Mouse (Mus musculus): Measurements from ENCODE around the gene Eipr1. TPM values are rescaled to one million over a fixed set of nuclear protein-coding genes. Genes with fewer than 3 reads are reported as not detected.

Gene Eipr1
- polyA plus RNA-seq, 1 experiment, result 18.4 TPM

GRCm38 (mm10) chr12:28900341-28900740, 148.7 kb downstream of the Eipr1 start:
- Histone ChIP-seq H3K4me3 (ENCODE audit: low read depth, low read length) (no peak overlapping the region), H3K27ac (ENCODE audit: insufficient read depth, low read length) (no peak overlapping the region), H3K9ac (ENCODE audit: low read depth, poor library complexity, severe bottlenecking) (no peak overlapping the region), H3K4me1 (ENCODE audit: control insufficient read depth, insufficient read depth, low read length) (no peaks in the 10 kb centered on the region), H3K27me3 (ENCODE audit: control insufficient read depth, insufficient read depth, low read length, poor library complexity, severe bottlenecking) (no peaks in the 10 kb centered on the region), H3K36me3 (ENCODE audit: control insufficient read depth, insufficient read depth, low read length, poor library complexity, severe bottlenecking) (no peaks in the 10 kb centered on the region), H3K9me3 (replicated peaks; ENCODE audit: control insufficient read depth, insufficient read depth, low read length, poor library complexity, severe bottlenecking) (no peaks in the 10 kb centered on the region)
- no peak for TF ChIP-seq EP300 (IDR thresholded peaks at IDR 0.05; ENCODE audit: insufficient read depth, low read depth, low read length)
- TF ChIP-seq POLR2A (IDR thresholded peaks at IDR 0.05; ENCODE audit: insufficient read depth, low read length), result no peak
- no peak for TF ChIP-seq CTCF (IDR thresholded peaks at IDR 0.05; ENCODE audit: low read depth, low read length)

DNA sequence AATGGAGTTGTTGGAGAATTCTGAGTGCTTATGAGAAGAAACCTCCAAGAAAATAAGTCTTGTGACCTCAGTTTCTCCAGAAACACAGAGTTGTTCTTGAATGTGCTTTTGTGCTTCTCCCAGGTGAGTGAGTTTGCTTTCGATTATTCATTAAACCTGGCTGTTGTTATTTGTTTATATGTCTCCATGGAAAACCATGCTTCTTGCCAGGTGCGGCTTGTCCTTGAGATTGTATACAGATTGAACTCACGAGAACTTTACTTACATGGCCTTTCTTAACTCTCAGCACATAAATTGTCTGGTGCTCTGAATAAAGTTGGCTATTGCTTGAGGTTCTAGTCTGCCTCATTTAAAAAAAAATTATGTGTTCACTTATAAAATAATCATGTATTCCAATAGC, 150.5 kb downstream of the Eipr1 start:
- no peaks in the 10 kb centered on the region for H3K36me3 ChIP-seq (ENCODE audit: control insufficient read depth, insufficient read depth, low read length, poor library complexity, severe bottlenecking)
- H3K9ac ChIP-seq (ENCODE audit: low read depth, poor library complexity, severe bottlenecking), result no peak overlapping the region
- H3K4me1 ChIP-seq (ENCODE audit: control insufficient read depth, insufficient read depth, low read length), result no peaks in the 10 kb centered on the region
- TF ChIP-seq EP300 (IDR thresholded peaks at IDR 0.05; ENCODE audit: insufficient read depth, low read depth, low read length), result no peak
- TF ChIP-seq POLR2A (IDR thresholded peaks at IDR 0.05; ENCODE audit: insufficient read depth, low read length), result no peak
- no peaks in the 10 kb centered on the region for H3K9me3 ChIP-seq (replicated peaks; ENCODE audit: control insufficient read depth, insufficient read depth, low read length, poor library complexity, severe bottlenecking)
- H3K27ac ChIP-seq (ENCODE audit: insufficient read depth, low read length), result no peak overlapping the region
- no peak overlapping the region for H3K4me3 ChIP-seq (ENCODE audit: low read depth, low read length)
- H3K27me3 ChIP-seq (ENCODE audit: control insufficient read depth, insufficient read depth, low read length, poor library complexity, severe bottlenecking), result no peaks in the 10 kb centered on the region

DNA sequence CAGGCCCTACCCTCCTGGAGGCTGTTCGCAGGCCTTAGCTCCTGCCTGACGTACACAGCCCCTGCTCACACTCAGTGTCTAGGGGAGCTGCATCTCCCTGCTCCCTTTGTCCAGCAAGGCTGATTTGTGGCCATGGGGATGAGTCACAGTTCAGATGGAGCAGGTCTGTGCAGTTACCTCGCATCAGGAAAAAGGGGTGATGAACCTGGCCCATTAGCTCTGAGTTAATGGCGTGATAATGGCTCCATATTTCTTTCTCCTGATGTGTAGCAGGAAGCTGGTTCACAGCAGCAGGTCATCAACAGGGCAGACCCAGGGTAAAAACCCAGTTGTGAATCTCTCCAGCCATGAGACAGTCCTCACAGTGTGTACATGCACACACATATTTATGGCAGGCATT, 151.5 kb downstream of the Eipr1 start:
- no peak overlapping the region for H3K4me3 ChIP-seq (ENCODE audit: low read depth, low read length)
- H3K27ac ChIP-seq (ENCODE audit: insufficient read depth, low read length), result no peak overlapping the region
- H3K36me3 ChIP-seq (ENCODE audit: control insufficient read depth, insufficient read depth, low read length, poor library complexity, severe bottlenecking), result no peaks in the 10 kb centered on the region
- TF ChIP-seq CTCF (IDR thresholded peaks at IDR 0.05; ENCODE audit: low read depth, low read length), result no peak
- TF ChIP-seq POLR2A (IDR thresholded peaks at IDR 0.05; ENCODE audit: insufficient read depth, low read length), result no peak
- H3K4me1 ChIP-seq (ENCODE audit: control insufficient read depth, insufficient read depth, low read length), result no peaks in the 10 kb centered on the region
- H3K27me3 ChIP-seq (ENCODE audit: control insufficient read depth, insufficient read depth, low read length, poor library complexity, severe bottlenecking), result no peaks in the 10 kb centered on the region
- H3K9me3 ChIP-seq (replicated peaks; ENCODE audit: control insufficient read depth, insufficient read depth, low read length, poor library complexity, severe bottlenecking), result no peaks in the 10 kb centered on the region
- H3K9ac ChIP-seq (ENCODE audit: low read depth, poor library complexity, severe bottlenecking), result no peak overlapping the region

- no peak overlapping the region for H3K4me3 ChIP-seq (ENCODE audit: low read depth, low read length)
- H3K9me3 ChIP-seq (replicated peaks; ENCODE audit: control insufficient read depth, insufficient read depth, low read length, poor library complexity, severe bottlenecking), result no peaks in the 10 kb centered on the region
- no peaks in the 10 kb centered on the region for H3K4me1 ChIP-seq (ENCODE audit: control insufficient read depth, insufficient read depth, low read length)
- no peaks in the 10 kb centered on the region for H3K27me3 ChIP-seq (ENCODE audit: control insufficient read depth, insufficient read depth, low read length, poor library complexity, severe bottlenecking)
- H3K27ac ChIP-seq (ENCODE audit: insufficient read depth, low read length), result no peak overlapping the region
- no peak overlapping the region for H3K9ac ChIP-seq (ENCODE audit: low read depth, poor library complexity, severe bottlenecking)
- no peaks in the 10 kb centered on the region for H3K36me3 ChIP-seq (ENCODE audit: control insufficient read depth, insufficient read depth, low read length, poor library complexity, severe bottlenecking)
- no peak for TF ChIP-seq EP300 (IDR thresholded peaks at IDR 0.05; ENCODE audit: insufficient read depth, low read depth, low read length)
- no peak for TF ChIP-seq CTCF (IDR thresholded peaks at IDR 0.05; ENCODE audit: low read depth, low read length)
- no peak for TF ChIP-seq POLR2A (IDR thresholded peaks at IDR 0.05; ENCODE audit: insufficient read depth, low read length)
Measured at GRCm38 (mm10) chr12:28905486-28905885, 153.9 kb downstream of the Eipr1 start.

- no peaks in the 10 kb centered on the region for H3K4me1 ChIP-seq (ENCODE audit: control insufficient read depth, insufficient read depth, low read length)
- no peaks in the 10 kb centered on the region for H3K9me3 ChIP-seq (replicated peaks; ENCODE audit: control insufficient read depth, insufficient read depth, low read length, poor library complexity, severe bottlenecking)
- no peak overlapping the region for H3K9ac ChIP-seq (ENCODE audit: low read depth, poor library complexity, severe bottlenecking)
- no peaks in the 10 kb centered on the region for H3K27me3 ChIP-seq (ENCODE audit: control insufficient read depth, insufficient read depth, low read length, poor library complexity, severe bottlenecking)
- H3K27ac ChIP-seq (ENCODE audit: insufficient read depth, low read length), result no peak overlapping the region
- H3K4me3 ChIP-seq (ENCODE audit: low read depth, low read length), result no peak overlapping the region
- no peak for TF ChIP-seq CTCF (IDR thresholded peaks at IDR 0.05; ENCODE audit: low read depth, low read length)
- TF ChIP-seq EP300 (IDR thresholded peaks at IDR 0.05; ENCODE audit: insufficient read depth, low read depth, low read length), result no peak
- no peak for TF ChIP-seq POLR2A (IDR thresholded peaks at IDR 0.05; ENCODE audit: insufficient read depth, low read length)
- H3K36me3 ChIP-seq (ENCODE audit: control insufficient read depth, insufficient read depth, low read length, poor library complexity, severe bottlenecking), result no peaks in the 10 kb centered on the region
Measured at GRCm38 (mm10) chr12:28906016-28906415, 154.4 kb downstream of the Eipr1 start.

GRCm38 (mm10) chr12:28906809-28907297, 155.2 kb downstream of the Eipr1 start:
- no peak for TF ChIP-seq CTCF (IDR thresholded peaks at IDR 0.05; ENCODE audit: low read depth, low read length)
- no peak for TF ChIP-seq POLR2A (IDR thresholded peaks at IDR 0.05; ENCODE audit: insufficient read depth, low read length)
- no peak for TF ChIP-seq EP300 (IDR thresholded peaks at IDR 0.05; ENCODE audit: insufficient read depth, low read depth, low read length)
- Histone ChIP-seq H3K27me3 (ENCODE audit: control insufficient read depth, insufficient read depth, low read length, poor library complexity, severe bottlenecking) (no peaks in the 10 kb centered on the region), H3K4me1 (ENCODE audit: control insufficient read depth, insufficient read depth, low read length) (no peaks in the 10 kb centered on the region), H3K27ac (ENCODE audit: insufficient read depth, low read length) (no peak overlapping the region), H3K36me3 (ENCODE audit: control insufficient read depth, insufficient read depth, low read length, poor library complexity, severe bottlenecking) (no peaks in the 10 kb centered on the region), H3K4me3 (ENCODE audit: low read depth, low read length) (no peak overlapping the region), H3K9ac (ENCODE audit: low read depth, poor library complexity, severe bottlenecking) (no peak overlapping the region), H3K9me3 (replicated peaks; ENCODE audit: control insufficient read depth, insufficient read depth, low read length, poor library complexity, severe bottlenecking) (no peaks in the 10 kb centered on the region)

All from ES-Bruce4 (cell line).